Mouse (Mus musculus): ENCODE results near the gene Brap. TPM values are rescaled to one million over a fixed set of nuclear protein-coding genes. Genes with fewer than 3 reads are reported as not detected.
"Not testable (repeated sequence)": the region's sequence is repeated elsewhere in the genome, so short reads cannot be mapped to it uniquely, and the experiment has no call there.

Gene Brap
- 10 to 100 TPM; 27.4 to 31.0 TPM for total RNA-seq (2021)
- long read RNA-seq, experiment 1, full-length matches to known transcripts, result 36 of 46 reads
- long read RNA-seq, experiment 1, partial matches to known transcripts, result 6 of 46 reads
- long read RNA-seq, experiment 1, other reads (novel, unspliced or antisense), result 4 of 46 reads
- long read RNA-seq, experiment 2, full-length matches to known transcripts, result 53 of 77 reads
- long read RNA-seq, experiment 2, partial matches to known transcripts, result 11 of 77 reads
- long read RNA-seq, experiment 2, other reads (novel, unspliced or antisense), result 13 of 77 reads

GRCm38 (mm10) chr5:121660059-121660896 lies at the start of gene Brap, which contains the start of gene Acad10:
Gene Brap, plus strand, starts transcription at chr5:121660563.
Gene Acad10, minus strand, starts transcription at chr5:121660514.
- peak; percentile 93 to 95 for DNase-seq (ENCODE audit: low spot score in 2 of 2)

GRCm38 (mm10) chr5:121612036-121612435 lies 48.3 kb upstream of the Brap start:
- no peak for DNase-seq (ENCODE audit: low spot score in 2 of 2)

- not testable (repeated sequence) for DNase-seq (ENCODE audit: low spot score in 2 of 2)
Observed at GRCm38 (mm10) chr5:121614921-121615320, 45.4 kb upstream of the Brap start.

GRCm38 (mm10) chr5:121618592-121619513 lies 41.5 kb upstream of the Brap start, which contains the start of gene Acad12:
Gene Acad12, minus strand, starts transcription at chr5:121618938.
- peak; percentile 75 to 87 for DNase-seq (ENCODE audit: low spot score in 2 of 2)

- DNase-seq (ENCODE audit: low spot score in 2 of 2), result no peak
Observed at GRCm38 (mm10) chr5:121621102-121621501, 39.3 kb upstream of the Brap start.

GRCm38 (mm10) chr5:121623241-121623640 lies 37.1 kb upstream of the Brap start:
- DNase-seq (ENCODE audit: low spot score in 2 of 2), result no peak

GRCm38 (mm10) chr5:121627871-121628270 lies 32.5 kb upstream of the Brap start:
- DNase-seq (ENCODE audit: low spot score in 2 of 2), result peak; percentile 67 to 81

- DNase-seq (ENCODE audit: low spot score in 2 of 2), result not testable (repeated sequence)
Observed at GRCm38 (mm10) chr5:121631106-121631647, 29.2 kb upstream of the Brap start.

- no peak for DNase-seq (ENCODE audit: low spot score in 2 of 2)
Observed at GRCm38 (mm10) chr5:121632804-121633203, 27.6 kb upstream of the Brap start.

GRCm38 (mm10) chr5:121634668-121635067 lies 25.7 kb upstream of the Brap start:
- no peak for DNase-seq (ENCODE audit: low spot score in 2 of 2)

GRCm38 (mm10) chr5:121637296-121637695 lies 23.1 kb upstream of the Brap start:
- no peak for DNase-seq (ENCODE audit: low spot score in 2 of 2)

- DNase-seq (ENCODE audit: low spot score in 2 of 2), result no peak
Observed at GRCm38 (mm10) chr5:121639601-121640000, 20.8 kb upstream of the Brap start.

- DNase-seq (ENCODE audit: low spot score in 2 of 2), result no peak
Observed at GRCm38 (mm10) chr5:121649134-121649533, 11.2 kb upstream of the Brap start.

- DNase-seq (ENCODE audit: low spot score in 2 of 2), result no peak
Observed at GRCm38 (mm10) chr5:121654526-121654925, 5.8 kb upstream of the Brap start.

GRCm38 (mm10) chr5:121656866-121657265 lies 3.5 kb upstream of the Brap start:
- not testable (repeated sequence) for DNase-seq (ENCODE audit: low spot score in 2 of 2)

GRCm38 (mm10) chr5:121657656-121658055 lies 2.7 kb upstream of the Brap start:
- not testable (repeated sequence) for DNase-seq (ENCODE audit: low spot score in 2 of 2)

GRCm38 (mm10) chr5:121660897-121661254 lies 513 bp downstream of the Brap start:
- no peak for DNase-seq (ENCODE audit: low spot score in 2 of 2)

- DNase-seq (ENCODE audit: low spot score in 2 of 2), result no peak
Observed at GRCm38 (mm10) chr5:121661494-121661893, 1.1 kb downstream of the Brap start.

GRCm38 (mm10) chr5:121663456-121663855 lies 3.1 kb downstream of the Brap start:
- DNase-seq (ENCODE audit: low spot score in 2 of 2), result no peak

GRCm38 (mm10) chr5:121664078-121664477 lies 3.7 kb downstream of the Brap start:
- no peak for DNase-seq (ENCODE audit: low spot score in 2 of 2)

- no peak for DNase-seq (ENCODE audit: low spot score in 2 of 2)
Observed at GRCm38 (mm10) chr5:121664971-121665370, 4.6 kb downstream of the Brap start.

Measured in gastrocnemius, postnatal 4 days (tissue).